Mouse (Mus musculus) midbrain, postnatal 0 days (tissue): Measurements from ENCODE around the gene Bmpr2. TPM values are rescaled to one million over a fixed set of nuclear protein-coding genes. Genes with fewer than 3 reads are reported as not detected.
A peak's percentile ranks its signal among the peaks of the same experiment; 100 is the strongest.

Experiments used
- ATAC-seq: fragments of 200-750 bp; cut with Nextera tagmentation; 2 replicates; pipeline ENCODE4 v1.8.0; 2017; ENCODE audit warnings: moderate number of reproducible peaks, mild to moderate bottlenecking, moderate TSS enrichment, moderate library complexity; ENCODE audit not compliant: low FRiP score
- DNase-seq: peaks from one replicate; pipeline ENCODE4 v3.0.0-alpha.2; 2015; ENCODE audit warnings: low spot score
- H3K27ac ChIP-seq: fragments of 300-500 bp; sonication (generic); 2 replicates; pipeline ENCODE4 v1.5.1; 2014; ENCODE audit warnings: low read depth, mild to moderate bottlenecking, low read length, mixed read lengths
- H3K27me3 ChIP-seq: fragments of 300-500 bp; sonication (generic); 2 replicates; pipeline ENCODE4 v1.6.1; 2014; ENCODE audit warnings: low read length, control low read depth, mixed read lengths; ENCODE audit not compliant: insufficient read depth
- H3K36me3 ChIP-seq: fragments of 300-500 bp; sonication (generic); 2 replicates; pipeline ENCODE4 v1.6.1; 2014; ENCODE audit warnings: low read length, control low read depth, mixed read lengths; ENCODE audit not compliant: insufficient read depth
- H3K4me1 ChIP-seq: fragments of 300-500 bp; sonication (generic); 2 replicates; pipeline ENCODE4 v1.6.1; 2014; ENCODE audit warnings: mild to moderate bottlenecking, control low read depth, antibody characterized with exemption, low read length, mixed read lengths; ENCODE audit not compliant: insufficient read depth
- H3K4me2 ChIP-seq: fragments of 300-500 bp; sonication (generic); 2 replicates; pipeline ENCODE4 v1.6.1; 2014; ENCODE audit warnings: low read depth, mild to moderate bottlenecking, low read length, mixed read lengths; ENCODE audit not compliant: poor library complexity, severe bottlenecking
- H3K4me3 ChIP-seq: fragments of 300-500 bp; sonication (generic); 2 replicates; pipeline ENCODE4 v1.5.1; 2014; ENCODE audit warnings: low read depth, mild to moderate bottlenecking, low read length, moderate library complexity
- H3K9ac ChIP-seq: fragments of 300-500 bp; sonication (generic); replicated peaks from 2 replicates; pipeline ENCODE4 v1.6.1; 2014; ENCODE audit warnings: mild to moderate bottlenecking, low read length, moderate library complexity, mixed read lengths; ENCODE audit not compliant: poor library complexity, severe bottlenecking
- H3K9me3 ChIP-seq: fragments of 300-500 bp; sonication (generic); 2 replicates; pipeline ENCODE4 v1.6.1; 2016; ENCODE audit warnings: low read length, control low read depth
- CTCF ChIP-seq: IDR thresholded peaks from 2 replicates; pipeline ENCODE4 v1.5.1; 2016; ENCODE audit warnings: antibody characterized with exemption, mild to moderate bottlenecking
- WGBS: fragments of 180-500 bp; shearing (Covaris S2); extraction: QIAGEN DNeasy Blood & Tissue Kit; methylation state at CpG from one replicate; pipeline ENCODE4 v1.1.7; 2014; 5-methylcytosine and 5-hydroxymethylcytosine counted together
- polyA plus RNA-seq: library from polyadenylated mRNA; unstranded; fragments of >200 nt; fragmentation: Nextera tagmentation; extraction: Ambion mirVana; gene quantifications from 2 replicates; pipeline ENCODE4 v1.2.1, GENCODE M21; 2015
- total RNA-seq: library from RNA; depleted of rRNA; stranded (reverse); fragments of >200 nt; gene quantifications from 2 replicates; pipeline ENCODE4 v1.2.3, GENCODE M21; 2014

Bmpr2 gene
- total and polyA plus RNA-seq, 2 experiments from 2014 or later, result 8.8 to 65.2 TPM

GRCm38 (mm10) chr1:59771871-59772270 lies 8.7 kb downstream of the Bmpr2 start:
- no peaks in the 10 kb centered on the region for H3K36me3 ChIP-seq
- ATAC-seq (no peak), DNase-seq (no peak)
- H3K4me1 ChIP-seq, result peaks cover 8% of the 10 kb centered on the region; the same call in 1 of the 2 replicates
- H3K4me3 ChIP-seq, result no peak overlapping the region
- WGBS, result 77% methylated on average over 3 of the region's 3 CpGs
- no peaks in the 10 kb centered on the region for H3K9me3 ChIP-seq
- no peaks in the 10 kb centered on the region for H3K27me3 ChIP-seq
- H3K4me2 ChIP-seq, result no peak overlapping the region
- H3K9ac ChIP-seq, result no peak overlapping the region
- no peak overlapping the region for H3K27ac ChIP-seq
- no peak for TF ChIP-seq CTCF

DNA sequence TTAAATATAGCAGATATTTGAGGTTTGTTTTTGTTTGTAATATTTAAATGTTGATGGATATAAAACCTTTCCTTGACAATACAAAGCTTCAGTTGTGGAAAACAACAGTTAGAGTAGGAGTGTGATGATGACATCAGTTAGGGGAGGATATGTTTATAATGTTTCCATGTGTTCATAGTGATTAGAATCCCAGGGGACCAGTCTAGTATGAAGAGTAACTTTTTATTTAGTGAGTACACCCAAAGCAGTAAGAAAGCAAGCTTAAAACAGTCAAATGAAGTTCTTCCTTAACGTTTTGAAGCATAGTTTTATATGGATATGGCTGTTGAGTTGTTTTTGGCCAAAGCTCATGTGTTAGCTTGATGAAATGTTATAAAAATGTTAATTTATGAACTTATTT lies 17.9 kb downstream of the Bmpr2 start:
- WGBS, result 87% methylated on average over 1 of the region's 1 CpGs
- TF ChIP-seq CTCF, result no peak

GRCm38 (mm10) chr1:59788975-59789374 lies 25.8 kb downstream of the Bmpr2 start:
- no peak overlapping the region for H3K9ac ChIP-seq
- 10% methylated on average over 6 of the region's 6 CpGs for WGBS
- no peak overlapping the region for H3K27ac ChIP-seq
- H3K9me3 ChIP-seq, result no peaks in the 10 kb centered on the region
- H3K36me3 ChIP-seq, result no peaks in the 10 kb centered on the region
- H3K27me3 ChIP-seq, result no peaks in the 10 kb centered on the region
- no peak overlapping the region for H3K4me3 ChIP-seq
- DNase-seq (peak; percentile 6), ATAC-seq (no peak)
- no peaks in the 10 kb centered on the region; the same call in 1 of the 2 replicates for H3K4me1 ChIP-seq
- TF ChIP-seq CTCF, result no peak
- H3K4me2 ChIP-seq, result no peak overlapping the region

More for the DNA sequence above, 17.9 kb downstream of the Bmpr2 start:
- no peaks in the 10 kb centered on the region for H3K27me3 ChIP-seq
- H3K9ac ChIP-seq, result no peak overlapping the region
- ATAC-seq (no peak), DNase-seq (no peak)
- no peaks in the 10 kb centered on the region for H3K36me3 ChIP-seq
- H3K4me2 ChIP-seq, result no peak overlapping the region
- no peak overlapping the region for H3K4me3 ChIP-seq
- no peak overlapping the region for H3K27ac ChIP-seq
- no peaks in the 10 kb centered on the region for H3K4me1 ChIP-seq
- H3K9me3 ChIP-seq, result no peaks in the 10 kb centered on the region

- H3K4me1 ChIP-seq, result no peaks in the 10 kb centered on the region; the same call in 1 of the 2 replicates
- 48% methylated on average over 5 of the region's 5 CpGs for WGBS
- peak; percentile 56 for DNase-seq
- ATAC-seq, result no peak
- H3K4me3 ChIP-seq, result no peak overlapping the region
- no peaks in the 10 kb centered on the region for H3K9me3 ChIP-seq
- H3K27ac ChIP-seq, result no peak overlapping the region
- no peak for TF ChIP-seq CTCF
- no peak overlapping the region for H3K4me2 ChIP-seq
- no peaks in the 10 kb centered on the region for H3K36me3 ChIP-seq
- no peak overlapping the region for H3K9ac ChIP-seq
- H3K27me3 ChIP-seq, result no peaks in the 10 kb centered on the region
Measured at GRCm38 (mm10) chr1:59789741-59790140, 26.5 kb downstream of the Bmpr2 start.

GRCm38 (mm10) chr1:59795336-59795735 lies 32.1 kb downstream of the Bmpr2 start:
- 8% methylated on average over 1 of the region's 1 CpGs for WGBS
- H3K4me2 ChIP-seq, result no peak overlapping the region
- H3K27me3 ChIP-seq, result no peaks in the 10 kb centered on the region
- ATAC-seq (no peak), DNase-seq (peak; percentile 50)
- no peak overlapping the region for H3K4me3 ChIP-seq
- TF ChIP-seq CTCF, result no peak
- H3K4me1 ChIP-seq, result no peaks in the 10 kb centered on the region
- no peak overlapping the region for H3K27ac ChIP-seq
- no peak overlapping the region for H3K9ac ChIP-seq
- no peaks in the 10 kb centered on the region for H3K36me3 ChIP-seq
- no peaks in the 10 kb centered on the region for H3K9me3 ChIP-seq

- Histone ChIP-seq H3K27me3 (no peaks in the 10 kb centered on the region), H3K4me1 (no peaks in the 10 kb centered on the region), H3K9me3 (no peaks in the 10 kb centered on the region), H3K36me3 (no peaks in the 10 kb centered on the region), H3K4me3 (no peak overlapping the region), H3K27ac (no peak overlapping the region), H3K9ac (no peak overlapping the region), H3K4me2 (no peak overlapping the region)
- DNase-seq (no peak), ATAC-seq (no peak)
- WGBS, result 91% methylated on average over 2 of the region's 2 CpGs
- no peak for TF ChIP-seq CTCF
Measured at GRCm38 (mm10) chr1:59797865-59798264, 34.7 kb downstream of the Bmpr2 start.
